Mouse (Mus musculus): ENCODE measurements around the gene Ppm1m.

- TF ChIP-seq CTCF (IDR thresholded peaks at IDR 0.05; ENCODE audit: control insufficient read depth, insufficient read depth, insufficient read length) = no peak
- no peak for TF ChIP-seq CEBPB (IDR thresholded peaks at IDR 0.05; ENCODE audit: low read depth)
- no peak for TF ChIP-seq USF1 (IDR thresholded peaks at IDR 0.05; ENCODE audit: low read depth)
- no peak for TF ChIP-seq MAX (IDR thresholded peaks at IDR 0.05)
- no peak for TF ChIP-seq MYOD1 (IDR thresholded peaks at IDR 0.05; ENCODE audit: control insufficient read depth, insufficient read length, low read depth)
- TF ChIP-seq MYOG (IDR thresholded peaks at IDR 0.05; ENCODE audit: control insufficient read depth, extremely low read depth, insufficient read length) = no peak
Measured at GRCm38 (mm10) chr9:106201895-106202294, 2.3 kb upstream of the Ppm1m start.

All from C2C12 (cell line).